Mouse (Mus musculus) myocyte (in vitro differentiated cells): ENCODE data around the gene Snrpc. TPM values are rescaled to one million over a fixed set of nuclear protein-coding genes. Genes with fewer than 3 reads are reported as not detected.
A peak's percentile ranks its signal among the peaks of the same experiment; 100 is the strongest.
"Not testable (repeated sequence)": the region's sequence is repeated elsewhere in the genome, so short reads cannot be mapped to it uniquely, and the experiment has no call there.

Experiments used
- H3K27me3 ChIP-seq: one replicate; pipeline ENCODE4 v1.6.1; 2011; ENCODE audit not compliant: control insufficient read depth, insufficient read depth, insufficient read length
- H3K36me3 ChIP-seq: one replicate; pipeline ENCODE4 v1.6.1; 2011; ENCODE audit not compliant: control insufficient read depth, insufficient read depth
- H3K4me2 ChIP-seq: one replicate; pipeline ENCODE4 v1.6.1; 2011; ENCODE audit warnings: low read depth, control low read depth
- H3K4me3 ChIP-seq: one replicate; pipeline ENCODE4 v1.5.1; 2011; ENCODE audit warnings: mild to moderate bottlenecking, control low read depth, moderate library complexity
- H3K79me2 ChIP-seq: one replicate; pipeline ENCODE4 v1.6.1; 2011; ENCODE audit not compliant: control insufficient read depth, insufficient read depth
- H3ac ChIP-seq: one replicate; pipeline ENCODE4 v1.6.1; 2011; ENCODE audit not compliant: control insufficient read depth, insufficient read length
- CEBPB ChIP-seq: IDR thresholded peaks from 2 replicates; pipeline ENCODE4 v1.6.1; 2011; ENCODE audit warnings: mild to moderate bottlenecking, moderate library complexity; ENCODE audit not compliant: poor library complexity, insufficient read depth, severe bottlenecking
- E2F4 ChIP-seq: IDR thresholded peaks from one replicate; pipeline ENCODE4 v1.6.1; 2011; ENCODE audit warnings: mild to moderate bottlenecking, control low read depth, moderate library complexity; ENCODE audit not compliant: insufficient read depth
- MAX ChIP-seq: IDR thresholded peaks from one replicate; pipeline ENCODE4 v1.6.1; 2011; ENCODE audit warnings: low read depth, mild to moderate bottlenecking, control low read depth
- MYOD1 ChIP-seq, 3 experiments: IDR thresholded peaks; one replicate each; pipeline ENCODE4 v1.6.1; 2011; ENCODE audit warnings: control low read depth in 2 of 3, low read depth in 2 of 3, mild to moderate bottlenecking in 2 of 3, moderate library complexity in 1 of 3; ENCODE audit not compliant: insufficient read length in 2 of 3, control insufficient read depth in 1 of 3
- MYOG ChIP-seq, 3 experiments: IDR thresholded peaks; one replicate each; pipeline ENCODE4 v1.6.1; 2011; ENCODE audit warnings: control low read depth in 2 of 3, low read depth in 2 of 3, mild to moderate bottlenecking in 2 of 3; ENCODE audit not compliant: insufficient read length in 2 of 3, control insufficient read depth in 1 of 3, insufficient read depth in 1 of 3
- POLR2A ChIP-seq: IDR thresholded peaks from one replicate; pipeline ENCODE4 v1.6.1; 2011; ENCODE audit warnings: low read depth, mild to moderate bottlenecking, control low read depth, moderate library complexity; ENCODE audit not compliant: insufficient read length
- POLR2AphosphoS2 ChIP-seq: IDR thresholded peaks from one replicate; pipeline ENCODE4 v1.6.1; 2011; ENCODE audit warnings: low read depth, control low read depth; ENCODE audit not compliant: insufficient read length
- REST ChIP-seq: IDR thresholded peaks from one replicate; pipeline ENCODE4 v1.6.1; 2011; ENCODE audit warnings: mild to moderate bottlenecking, control low read depth, moderate library complexity; ENCODE audit not compliant: insufficient read depth, insufficient read length
- SRF ChIP-seq: IDR thresholded peaks from one replicate; pipeline ENCODE4 v1.6.1; 2011; ENCODE audit warnings: low read depth; ENCODE audit not compliant: control insufficient read depth, insufficient read length
- TCF12 ChIP-seq: IDR thresholded peaks from one replicate; pipeline ENCODE4 v1.6.1; 2011; ENCODE audit warnings: mild to moderate bottlenecking, control low read depth; ENCODE audit not compliant: poor library complexity, insufficient read depth, severe bottlenecking
- TCF3 ChIP-seq: IDR thresholded peaks from one replicate; pipeline ENCODE4 v1.6.1; 2011; ENCODE audit warnings: low read depth, control low read depth; ENCODE audit not compliant: insufficient read length
- USF1 ChIP-seq: IDR thresholded peaks from one replicate; pipeline ENCODE4 v1.6.1; 2011; ENCODE audit warnings: low read depth, mild to moderate bottlenecking, control low read depth, moderate library complexity
- polyA plus RNA-seq: library from polyadenylated mRNA; unstranded; fragments of >200 nt; fragmentation: generic; extraction: Trizol; gene quantifications from one replicate; pipeline ENCODE4 v1.2.1, GENCODE M21; 2012; ENCODE audit warnings: missing spikeins

The Snrpc gene
- 251 TPM for polyA plus RNA-seq

- H3K4me3 ChIP-seq: peak within 1 kb of the TSS; percentile 87
- peaks cover 14% of the 10 kb centered on the region for H3K79me2 ChIP-seq
- peak within 1 kb of the TSS; percentile 99 for H3K4me2 ChIP-seq
- H3K36me3 ChIP-seq, H3ac ChIP-seq: not testable (repeated sequence)
- peaks cover 12% of the 10 kb centered on the region for H3K27me3 ChIP-seq
These were observed at the start of gene Snrpc for GRCm38 (mm10) chr17:27837850-27838249. TSS of gene Snrpc (plus strand) at chr17:27838150.

DNA sequence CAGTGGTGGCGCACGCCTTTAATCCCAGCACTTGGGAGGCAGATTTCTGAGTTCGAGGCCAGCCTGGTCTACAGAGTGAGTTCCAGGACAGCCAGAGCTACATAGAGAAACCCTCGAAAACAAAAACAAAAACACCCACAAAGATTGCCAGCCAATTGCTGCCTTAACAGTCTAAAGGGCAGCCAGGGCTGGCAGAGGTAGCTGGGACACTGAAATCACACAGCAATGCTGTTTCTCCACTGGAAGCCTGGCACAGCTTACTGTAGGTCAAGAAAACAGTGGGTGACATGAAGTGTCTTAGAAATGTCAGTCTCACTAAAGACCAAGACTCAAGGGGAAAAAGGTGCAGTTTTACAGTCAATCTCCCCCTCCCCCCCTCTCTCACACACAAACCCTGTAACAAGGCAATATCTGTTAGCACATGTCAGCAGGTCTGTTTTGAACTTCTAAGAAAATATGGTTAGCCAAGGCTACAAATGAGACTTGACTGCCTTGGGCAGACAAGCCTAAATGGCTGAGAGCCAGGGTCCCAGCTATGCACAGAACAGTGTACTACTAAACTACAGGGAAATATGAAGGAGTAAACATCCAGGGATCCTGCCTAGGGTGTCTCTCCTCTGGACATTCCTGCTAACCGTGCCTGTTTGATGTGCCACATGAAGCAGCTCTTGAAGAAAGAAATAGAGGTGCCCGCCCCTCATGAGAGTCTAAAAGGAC lies 49.3 kb upstream of the Snrpc start:
- Histone ChIP-seq H3K4me3 (no peak overlapping the region), H3K4me2 (no peak overlapping the region), H3ac (no peak overlapping the region), H3K36me3 (peaks cover 8% of the 10 kb centered on the region), H3K79me2 (peaks cover 60% of the 10 kb centered on the region), H3K27me3 (no peaks in the 10 kb centered on the region)
- TF ChIP-seq CEBPB (no peak), E2F4 (no peak)

DNA sequence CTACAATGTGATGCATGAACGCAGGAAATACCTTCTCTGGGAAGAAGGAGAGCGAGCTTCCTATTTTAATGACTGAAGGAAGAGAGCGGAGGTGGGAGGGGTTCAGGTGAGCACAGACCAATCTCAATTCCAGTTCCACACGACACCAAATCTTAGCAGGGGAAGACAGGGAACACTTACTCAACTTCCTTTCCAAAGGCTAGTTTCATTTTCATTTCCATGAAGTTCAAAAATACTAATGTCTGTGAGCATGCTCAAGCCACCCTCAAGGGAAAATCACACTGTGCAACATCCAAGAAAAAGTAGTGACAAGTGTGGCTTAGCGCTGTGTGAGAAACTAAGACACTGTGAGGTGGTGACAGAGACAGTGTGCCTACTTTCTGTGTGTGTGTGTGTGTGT lies 47.9 kb upstream of the Snrpc start:
- TF ChIP-seq TCF3: no peak
- no peak for TF ChIP-seq USF1
- Histone ChIP-seq H3ac (no peak overlapping the region), H3K27me3 (no peaks in the 10 kb centered on the region), H3K79me2 (peaks cover 73% of the 10 kb centered on the region), H3K4me3 (no peak overlapping the region), H3K36me3 (peaks cover 8% of the 10 kb centered on the region), H3K4me2 (no peak overlapping the region)

- Histone ChIP-seq H3K79me2 (peaks cover 80% of the 10 kb centered on the region), H3K4me3 (no peak overlapping the region), H3K27me3 (no peaks in the 10 kb centered on the region), H3K4me2 (no peak overlapping the region), H3K36me3 (peaks cover 1% of the 10 kb centered on the region), H3ac (no peak overlapping the region)
- TF ChIP-seq CEBPB: no peak
- TF ChIP-seq MYOD1 (IDR thresholded peaks at IDR 0.05; ENCODE audit: control insufficient read depth in 1 of 3, insufficient read length in 2 of 3, low read depth in 2 of 3): peak in 1 of 3 experiments; percentile 55
- no peak for TF ChIP-seq POLR2A
- no peak for TF ChIP-seq POLR2AphosphoS2
- no peak for TF ChIP-seq TCF3
- TF ChIP-seq MYOG (IDR thresholded peaks at IDR 0.05; ENCODE audit: control insufficient read depth in 1 of 3, insufficient read depth in 1 of 3, insufficient read length in 2 of 3, low read depth in 2 of 3): no peak
- TF ChIP-seq MAX: no peak
These were observed 47.0 kb upstream of the Snrpc start for GRCm38 (mm10) chr17:27790976-27791375.

DNA sequence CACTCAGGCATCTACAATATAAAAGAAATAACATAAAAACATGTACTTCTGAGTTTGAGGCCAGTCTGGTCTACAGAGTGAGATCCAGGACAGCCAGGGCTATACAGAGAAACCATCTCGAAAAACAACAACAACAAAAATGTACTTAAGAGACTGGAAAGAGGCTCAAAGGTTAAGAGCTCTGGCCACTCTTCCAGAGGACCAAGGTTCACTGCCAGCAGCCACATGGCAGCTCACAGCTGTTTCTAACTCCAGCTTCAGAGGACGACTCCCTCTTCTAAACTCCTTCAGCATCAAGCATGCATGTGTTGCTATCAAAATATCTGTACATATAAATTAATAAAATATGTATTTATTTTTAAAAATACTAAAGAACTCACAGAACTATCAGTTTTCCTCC lies 46.4 kb upstream of the Snrpc start:
- TF ChIP-seq SRF (no peak), POLR2A (no peak), MYOD1 (IDR thresholded peaks at IDR 0.05; ENCODE audit: control insufficient read depth in 1 of 3, insufficient read length in 2 of 3, low read depth in 2 of 3) (no peak), MAX (no peak), POLR2AphosphoS2 (no peak), E2F4 (no peak), CEBPB (no peak), MYOG (IDR thresholded peaks at IDR 0.05; ENCODE audit: control insufficient read depth in 1 of 3, insufficient read depth in 1 of 3, insufficient read length in 2 of 3, low read depth in 2 of 3) (no peak), REST (no peak), TCF3 (no peak), USF1 (no peak), TCF12 (no peak)
- peaks cover 80% of the 10 kb centered on the region for H3K79me2 ChIP-seq
- H3ac ChIP-seq: no peak overlapping the region
- no peak overlapping the region for H3K4me2 ChIP-seq
- H3K36me3 ChIP-seq: no peaks in the 10 kb centered on the region
- H3K4me3 ChIP-seq: no peak overlapping the region
- H3K27me3 ChIP-seq: no peaks in the 10 kb centered on the region

- Histone ChIP-seq H3K4me2 (no peak overlapping the region), H3K4me3 (no peak overlapping the region), H3K36me3 (no peaks in the 10 kb centered on the region), H3ac (no peak overlapping the region), H3K79me2 (peaks cover 83% of the 10 kb centered on the region), H3K27me3 (no peaks in the 10 kb centered on the region)
- no peak for TF ChIP-seq REST
- TF ChIP-seq MAX: no peak
These were observed 45.4 kb upstream of the Snrpc start for GRCm38 (mm10) chr17:27792516-27792915.
